Mouse (Mus musculus) G1E-ER4 (cell line): ENCODE data around the gene Tmem165. TPM values are rescaled to one million over a fixed set of nuclear protein-coding genes. Genes with fewer than 3 reads are reported as not detected.

Source experiments
- GATA1 ChIP-seq: IDR thresholded peaks from one replicate; pipeline ENCODE4 v1.8.0; 2012; ENCODE audit warnings: low read length, inconsistent platforms
- polyA plus RNA-seq: library from polyadenylated mRNA; stranded (reverse); fragments of >175 nt; gene quantifications from 2 replicates; pipeline ENCODE4 v1.2.3, GENCODE M21; 2012

The Tmem165 gene
- 62.6 and 79.3 TPM in 2 replicates for polyA plus RNA-seq

- TF ChIP-seq GATA1 = no peak
Measured at GRCm38 (mm10) chr5:76183750-76184261, at the start of gene Tmem165. TSS of gene Tmem165 (plus strand) at chr5:76183880.

- no peak for TF ChIP-seq GATA1
Measured at GRCm38 (mm10) chr5:76135644-76136043, 48.0 kb upstream of the Tmem165 start.

- TF ChIP-seq GATA1 = no peak
Measured at GRCm38 (mm10) chr5:76136271-76136670, 47.4 kb upstream of the Tmem165 start.

- no peak for TF ChIP-seq GATA1
Measured at GRCm38 (mm10) chr5:76137586-76137985, 46.1 kb upstream of the Tmem165 start.

- TF ChIP-seq GATA1 = no peak
Measured at GRCm38 (mm10) chr5:76138071-76138470, 45.6 kb upstream of the Tmem165 start.

GRCm38 (mm10) chr5:76138512-76138911 lies 45.2 kb upstream of the Tmem165 start:
- no peak for TF ChIP-seq GATA1

GRCm38 (mm10) chr5:76139171-76139671 lies 44.5 kb upstream of the Tmem165 start:
- TF ChIP-seq GATA1 = no peak

GRCm38 (mm10) chr5:76139808-76140729 lies 43.6 kb upstream of the Tmem165 start, which contains the start of gene Srd5a3:
TSS of gene Srd5a3 (plus strand) at chr5:76140271.
- TF ChIP-seq GATA1 = no peak

- TF ChIP-seq GATA1 = no peak
Measured at GRCm38 (mm10) chr5:76140730-76141066, 43.0 kb upstream of the Tmem165 start.

- no peak for TF ChIP-seq GATA1
Measured at GRCm38 (mm10) chr5:76143356-76143755, 40.3 kb upstream of the Tmem165 start.

GRCm38 (mm10) chr5:76146401-76146800 lies 37.3 kb upstream of the Tmem165 start:
- TF ChIP-seq GATA1 = no peak

- TF ChIP-seq GATA1 = no peak
Measured at GRCm38 (mm10) chr5:76149436-76149835, 34.2 kb upstream of the Tmem165 start.

GRCm38 (mm10) chr5:76152956-76153355 lies 30.7 kb upstream of the Tmem165 start:
- no peak for TF ChIP-seq GATA1

- no peak for TF ChIP-seq GATA1
Measured at GRCm38 (mm10) chr5:76153430-76153829, 30.2 kb upstream of the Tmem165 start.

- no peak for TF ChIP-seq GATA1
Measured at GRCm38 (mm10) chr5:76154434-76155165, 29.1 kb upstream of the Tmem165 start.

GRCm38 (mm10) chr5:76159555-76159954 lies 24.1 kb upstream of the Tmem165 start:
- TF ChIP-seq GATA1 = no peak
